Mouse (Mus musculus) E14TG2a.4 (cell line): Measurements from ENCODE around the gene Rab35.

ENCODE experiments used
- CTCF ChIP-seq: conservative IDR thresholded peaks from 2 replicates; pipeline ENCODE4 v1.5.1; 2014; ENCODE audit warnings: low read length
- NANOG ChIP-seq: IDR thresholded peaks from 2 replicates; pipeline ENCODE4 v1.6.1; 2014; ENCODE audit warnings: borderline replicate concordance, low read length, mixed read lengths
- POU5F1 ChIP-seq: IDR thresholded peaks from 2 replicates; pipeline ENCODE4 v1.6.1; 2014; ENCODE audit warnings: low read length, borderline replicate concordance

- TF ChIP-seq CTCF (no peak), NANOG (no peak), POU5F1 (no peak)
Observed at GRCm38 (mm10) chr5:115619690-115620089, 12.0 kb upstream of the Rab35 start.
